Mouse (Mus musculus) megakaryocyte, adult 5-6 weeks (primary cell): ENCODE measurements around the gene Gm45716. TPM values are rescaled to one million over a fixed set of nuclear protein-coding genes. Genes with fewer than 3 reads are reported as not detected.
A peak's percentile ranks its signal among the peaks of the same experiment; 100 is the strongest.

Source experiments
- ATAC-seq: 2 replicates; pipeline ENCODE4 v1.8.0; 2016; ENCODE audit warnings: mild to moderate bottlenecking, inconsistent platforms; ENCODE audit not compliant: poor library complexity, severe bottlenecking
- total RNA-seq, 2 experiments: library from RNA; stranded (forward) in 1 of 2; stranded (reverse) in 1 of 2; fragments of 153-499, 151-499 nt in 1 of 2; fragments of 221-1000, 200-1000 nt in 1 of 2; gene quantifications; 2 replicates each; pipeline versions ENCODE4 v1.2.3 to v1.2.4; 2015 to 2017

Gene Gm45716
- total RNA-seq, 2 experiments from 2014 or later = 4.8 to 5.6 TPM

- ATAC-seq = no peak
Measured at GRCm38 (mm10) chr11:90198048-90198447, 10.6 kb downstream of the Gm45716 start.

- ATAC-seq = no peak
Measured at GRCm38 (mm10) chr11:90200826-90201225, 13.3 kb downstream of the Gm45716 start.

- no peak for ATAC-seq
Measured at GRCm38 (mm10) chr11:90214246-90214645, 26.8 kb downstream of the Gm45716 start.

- ATAC-seq = peak; percentile 48
Measured at GRCm38 (mm10) chr11:90220022-90220645, 32.7 kb downstream of the Gm45716 start.

GRCm38 (mm10) chr11:90220750-90221149, 33.3 kb downstream of the Gm45716 start:
- no peak for ATAC-seq

- peak; percentile 88 for ATAC-seq
Measured at GRCm38 (mm10) chr11:90224914-90225470, 37.5 kb downstream of the Gm45716 start.

GRCm38 (mm10) chr11:90227000-90227922, 39.8 kb downstream of the Gm45716 start:
- ATAC-seq = peak; percentile 34

GRCm38 (mm10) chr11:90228251-90228949, 40.9 kb downstream of the Gm45716 start:
- no peak for ATAC-seq

GRCm38 (mm10) chr11:90229800-90230199, 42.3 kb downstream of the Gm45716 start:
- no peak for ATAC-seq

- no peak for ATAC-seq
Measured at GRCm38 (mm10) chr11:90230671-90231070, 43.2 kb downstream of the Gm45716 start.

GRCm38 (mm10) chr11:90231631-90232030, 44.1 kb downstream of the Gm45716 start:
- ATAC-seq = no peak

GRCm38 (mm10) chr11:90232685-90233084, 45.2 kb downstream of the Gm45716 start:
- no peak for ATAC-seq

- peak; percentile 86 for ATAC-seq
Measured at GRCm38 (mm10) chr11:90235221-90235620, 47.7 kb downstream of the Gm45716 start.

- ATAC-seq = no peak
Measured at GRCm38 (mm10) chr11:90237616-90238015, 50.1 kb downstream of the Gm45716 start.

- no peak for ATAC-seq
Measured at GRCm38 (mm10) chr11:90238657-90239056, 51.2 kb downstream of the Gm45716 start.

- ATAC-seq = peak; percentile 72
Measured at GRCm38 (mm10) chr11:90240652-90241330, 53.3 kb downstream of the Gm45716 start.

- ATAC-seq = peak; percentile 25; the same call in 1 of the 2 replicates
Measured at GRCm38 (mm10) chr11:90241874-90242273, 54.4 kb downstream of the Gm45716 start.

GRCm38 (mm10) chr11:90243300-90243699, 55.8 kb downstream of the Gm45716 start:
- no peak for ATAC-seq

GRCm38 (mm10) chr11:90245630-90246029, 58.1 kb downstream of the Gm45716 start:
- ATAC-seq = peak; percentile 5; the same call in 1 of the 2 replicates

GRCm38 (mm10) chr11:90246676-90247075, 59.2 kb downstream of the Gm45716 start:
- ATAC-seq = no peak
